Mouse (Mus musculus): ENCODE data around the gene Lamc1. TPM values are rescaled to one million over a fixed set of nuclear protein-coding genes. Genes with fewer than 3 reads are reported as not detected.

Gene Lamc1
- polyA plus RNA-seq, 1 experiment from 2014 or later: 41.6 TPM

- ATAC-seq (ENCODE audit: low FRiP score, low TSS enrichment) (no peak), DNase-seq (ENCODE audit: low spot score) (no peak)
- Histone ChIP-seq H3K9me3 (ENCODE audit: control insufficient read depth, low read length) (no peaks in the 10 kb centered on the region), H3K27me3 (ENCODE audit: control insufficient read depth, insufficient read depth, low read length) (no peaks in the 10 kb centered on the region), H3K9ac (ENCODE audit: low read length) (no peak overlapping the region), H3K4me3 (ENCODE audit: low read depth, low read length) (no peak overlapping the region), H3K36me3 (ENCODE audit: control insufficient read depth, insufficient read depth, low read length) (no peaks in the 10 kb centered on the region), H3K27ac (replicated peaks) (no peak overlapping the region), H3K4me1 (replicated peaks; ENCODE audit: control insufficient read depth, insufficient read depth) (no peaks in the 10 kb centered on the region), H3K4me2 (replicated peaks; ENCODE audit: low read depth) (no peak overlapping the region)
- no peak for TF ChIP-seq CTCF (IDR thresholded peaks at IDR 0.05; ENCODE audit: low read depth)
- no peak for TF ChIP-seq EP300 (optimal IDR thresholded peaks at IDR 0.05)
- WGBS: 33% methylated on average over 2 of the region's 2 CpGs
Observed at GRCm38 (mm10) chr1:153354466-153354865, 21.9 kb upstream of the Lamc1 start.

- no peaks in the 10 kb centered on the region for H3K36me3 ChIP-seq (ENCODE audit: control insufficient read depth, insufficient read depth, low read length)
- no peak for ATAC-seq (ENCODE audit: low FRiP score, low TSS enrichment)
- 65% methylated on average over 18 of the region's 18 CpGs for WGBS
- no peak overlapping the region for H3K4me3 ChIP-seq (ENCODE audit: low read depth, low read length)
- no peak for TF ChIP-seq EP300 (optimal IDR thresholded peaks at IDR 0.05)
- TF ChIP-seq CTCF (IDR thresholded peaks at IDR 0.05; ENCODE audit: low read depth): no peak
- no peak overlapping the region for H3K27ac ChIP-seq (replicated peaks)
- H3K27me3 ChIP-seq (ENCODE audit: control insufficient read depth, insufficient read depth, low read length): no peaks in the 10 kb centered on the region
- H3K4me1 ChIP-seq (replicated peaks; ENCODE audit: control insufficient read depth, insufficient read depth): no peaks in the 10 kb centered on the region
- H3K9ac ChIP-seq (ENCODE audit: low read length): no peak overlapping the region
- no peak for DNase-seq (ENCODE audit: low spot score)
- no peak overlapping the region for H3K4me2 ChIP-seq (replicated peaks; ENCODE audit: low read depth)
- no peaks in the 10 kb centered on the region for H3K9me3 ChIP-seq (ENCODE audit: control insufficient read depth, low read length)
Observed at GRCm38 (mm10) chr1:153353736-153354430, 21.3 kb upstream of the Lamc1 start.

DNA sequence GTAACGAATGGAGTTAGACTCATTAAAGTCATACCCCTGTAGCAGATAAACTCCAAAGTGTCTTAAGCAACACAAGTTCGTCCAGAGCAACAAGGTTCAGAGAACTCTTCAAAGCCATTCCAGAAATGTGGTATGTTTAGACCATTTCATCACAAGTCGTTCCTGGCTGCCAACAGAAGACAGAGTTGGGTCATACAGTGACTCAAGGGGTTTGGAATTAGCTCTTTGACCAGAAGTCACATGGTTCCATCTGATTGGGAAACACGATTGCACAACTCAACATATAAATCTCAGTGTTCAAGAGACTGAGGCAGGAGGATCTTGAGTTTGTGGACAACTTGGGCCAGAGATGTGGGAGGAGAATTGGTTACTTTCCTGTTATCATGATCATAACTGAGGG is 18.4 kb upstream of the Lamc1 start:
- DNase-seq (ENCODE audit: low spot score): no peak
- H3K4me3 ChIP-seq (ENCODE audit: low read depth, low read length): no peak overlapping the region
- no peak overlapping the region for H3K27ac ChIP-seq (replicated peaks)
- TF ChIP-seq EP300 (optimal IDR thresholded peaks at IDR 0.05): no peak
- TF ChIP-seq CTCF (IDR thresholded peaks at IDR 0.05; ENCODE audit: low read depth): no peak
- H3K27me3 ChIP-seq (ENCODE audit: control insufficient read depth, insufficient read depth, low read length): no peaks in the 10 kb centered on the region
- no peaks in the 10 kb centered on the region for H3K4me1 ChIP-seq (replicated peaks; ENCODE audit: control insufficient read depth, insufficient read depth)
- no peak for ATAC-seq (ENCODE audit: low FRiP score, low TSS enrichment)
- no peak overlapping the region for H3K4me2 ChIP-seq (replicated peaks; ENCODE audit: low read depth)
- H3K36me3 ChIP-seq (ENCODE audit: control insufficient read depth, insufficient read depth, low read length): no peaks in the 10 kb centered on the region
- 54% methylated on average over 4 of the region's 4 CpGs for WGBS
- no peak overlapping the region for H3K9ac ChIP-seq (ENCODE audit: low read length)
- H3K9me3 ChIP-seq (ENCODE audit: control insufficient read depth, low read length): no peaks in the 10 kb centered on the region

GRCm38 (mm10) chr1:153347726-153348125 is 15.1 kb upstream of the Lamc1 start:
- DNase-seq (ENCODE audit: low spot score): no peak
- no peaks in the 10 kb centered on the region for H3K27me3 ChIP-seq (ENCODE audit: control insufficient read depth, insufficient read depth, low read length)
- no peak overlapping the region for H3K4me2 ChIP-seq (replicated peaks; ENCODE audit: low read depth)
- no peak overlapping the region for H3K9ac ChIP-seq (ENCODE audit: low read length)
- H3K4me3 ChIP-seq (ENCODE audit: low read depth, low read length): no peak overlapping the region
- H3K27ac ChIP-seq (replicated peaks): no peak overlapping the region
- H3K9me3 ChIP-seq (ENCODE audit: control insufficient read depth, low read length): no peaks in the 10 kb centered on the region
- H3K36me3 ChIP-seq (ENCODE audit: control insufficient read depth, insufficient read depth, low read length): no peaks in the 10 kb centered on the region
- WGBS: 74% methylated on average over 3 of the region's 3 CpGs
- ATAC-seq (ENCODE audit: low FRiP score, low TSS enrichment): no peak
- H3K4me1 ChIP-seq (replicated peaks; ENCODE audit: control insufficient read depth, insufficient read depth): no peaks in the 10 kb centered on the region
- no peak for TF ChIP-seq EP300 (optimal IDR thresholded peaks at IDR 0.05)
- TF ChIP-seq CTCF (IDR thresholded peaks at IDR 0.05; ENCODE audit: low read depth): no peak

- no peak for ATAC-seq (ENCODE audit: low FRiP score, low TSS enrichment)
- no peak for TF ChIP-seq CTCF (IDR thresholded peaks at IDR 0.05; ENCODE audit: low read depth)
- no peak for TF ChIP-seq EP300 (optimal IDR thresholded peaks at IDR 0.05)
- H3K4me2 ChIP-seq (replicated peaks; ENCODE audit: low read depth): no peak overlapping the region
- H3K27ac ChIP-seq (replicated peaks): no peak overlapping the region
- H3K9me3 ChIP-seq (ENCODE audit: control insufficient read depth, low read length): no peaks in the 10 kb centered on the region
- no peaks in the 10 kb centered on the region for H3K27me3 ChIP-seq (ENCODE audit: control insufficient read depth, insufficient read depth, low read length)
- 92% methylated on average over 2 of the region's 2 CpGs for WGBS
- no peak overlapping the region for H3K9ac ChIP-seq (ENCODE audit: low read length)
- no peaks in the 10 kb centered on the region for H3K4me1 ChIP-seq (replicated peaks; ENCODE audit: control insufficient read depth, insufficient read depth)
- no peaks in the 10 kb centered on the region for H3K36me3 ChIP-seq (ENCODE audit: control insufficient read depth, insufficient read depth, low read length)
- no peak for DNase-seq (ENCODE audit: low spot score)
- no peak overlapping the region for H3K4me3 ChIP-seq (ENCODE audit: low read depth, low read length)
Observed at GRCm38 (mm10) chr1:153347040-153347439, 14.5 kb upstream of the Lamc1 start.

DNA sequence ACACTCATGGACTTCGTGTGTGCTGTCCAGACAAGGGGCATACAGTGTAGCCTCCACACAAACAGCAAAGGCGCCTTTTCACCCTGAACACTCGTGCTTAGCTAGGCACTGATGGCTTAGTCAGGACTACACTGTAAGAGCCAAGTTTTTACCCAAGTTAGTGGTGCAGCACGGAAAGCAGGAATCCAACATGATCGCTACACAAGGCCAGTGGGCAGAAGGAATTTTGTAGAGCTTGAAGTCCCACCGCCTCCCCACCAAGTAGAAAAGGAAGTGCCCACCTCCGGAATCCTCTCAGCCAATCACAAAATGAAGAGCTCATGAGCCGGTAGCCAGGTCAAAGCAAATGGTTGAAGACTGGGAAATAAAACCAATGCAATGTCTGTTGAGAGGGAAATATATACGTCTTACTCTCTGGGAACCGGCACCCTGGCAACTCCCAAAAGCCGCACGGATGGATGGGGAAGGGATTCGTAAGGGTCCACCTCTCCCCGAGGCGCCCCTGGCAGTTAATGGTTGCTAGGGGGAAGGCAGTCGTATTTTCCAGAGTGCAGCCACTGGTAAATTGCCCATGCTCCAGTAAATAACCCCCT is 13.2 kb upstream of the Lamc1 start:
- Histone ChIP-seq H3K4me1 (replicated peaks; ENCODE audit: control insufficient read depth, insufficient read depth) (no peaks in the 10 kb centered on the region), H3K4me3 (ENCODE audit: low read depth, low read length) (no peak overlapping the region), H3K4me2 (replicated peaks; ENCODE audit: low read depth) (no peak overlapping the region), H3K9ac (ENCODE audit: low read length) (no peak overlapping the region), H3K36me3 (ENCODE audit: control insufficient read depth, insufficient read depth, low read length) (no peaks in the 10 kb centered on the region), H3K9me3 (ENCODE audit: control insufficient read depth, low read length) (no peaks in the 10 kb centered on the region), H3K27me3 (ENCODE audit: control insufficient read depth, insufficient read depth, low read length) (no peaks in the 10 kb centered on the region), H3K27ac (replicated peaks) (no peak overlapping the region)
- WGBS: 75% methylated on average over 16 of the region's 16 CpGs
- TF ChIP-seq EP300 (optimal IDR thresholded peaks at IDR 0.05): no peak
- no peak for TF ChIP-seq CTCF (IDR thresholded peaks at IDR 0.05; ENCODE audit: low read depth)
- DNase-seq (ENCODE audit: low spot score) (no peak), ATAC-seq (ENCODE audit: low FRiP score, low TSS enrichment) (no peak)

Data from stomach, postnatal 0 days (tissue).